17 mouse cellular contexts compared by ENCODE assay signal in the genomic region with DNA sequence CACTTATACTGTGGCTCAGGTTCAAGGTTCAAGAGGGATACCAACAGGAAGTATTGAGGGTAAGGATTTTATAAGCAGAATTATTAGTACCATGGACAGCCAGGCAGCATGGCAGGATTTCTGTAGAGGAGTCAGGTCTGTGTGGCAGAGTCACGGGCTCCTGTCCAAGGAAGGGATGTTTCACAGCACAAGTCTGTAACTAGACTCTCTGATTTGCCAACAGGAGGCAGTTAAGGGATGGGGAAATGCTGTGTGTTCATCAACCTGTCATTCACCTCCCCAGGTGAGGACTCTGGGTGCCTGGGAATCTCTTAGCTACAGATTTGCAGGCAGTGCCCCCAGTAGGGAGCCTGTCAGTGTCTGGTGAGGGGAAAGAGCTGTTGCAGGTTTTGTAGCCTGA.
"Had no signal": no experiment of that assay in that cellular context is flagged by ENCODE, and none has a peak within 500 bp of the region (broad histone marks: within the 10 kb centered on the region; RNA-seq: fewer than 3 reads in every experiment).

No protein-coding gene starts in this region.

- DNase-seq: cerebellum, adult 2 months; cerebellum, adult 8-10 months; cerebellum, adult 9-10 months; cerebellum, adult 9-11 months; cerebellum, postnatal 10 days; cerebellum, postnatal 14 days; cerebellum, postnatal 25 days; cerebellum, postnatal 36 days; embryo, embryonic 11 days; forebrain, postnatal 0 days; gastrocnemius, adult 2 months; gastrocnemius, postnatal 10 days; gastrocnemius, postnatal 14 days; gastrocnemius, postnatal 25 days; gastrocnemius, postnatal 36 days; heart, adult 18-20 months; heart, adult 2 months had no signal
